Mouse (Mus musculus) CD4-positive naive resting alpha-beta T cell, adult 76 days (primary cell): ENCODE measurements around the gene Flcn. TPM values are rescaled to one million over a fixed set of nuclear protein-coding genes. Genes with fewer than 3 reads are reported as not detected.

Experiments
- total RNA-seq: library from RNA; stranded (reverse); gene quantifications from one replicate; pipeline ENCODE4 v1.2.4, GENCODE M21; 2023

The Flcn gene
- 83.9 TPM for total RNA-seq

GRCm38 (mm10) chr11:59809670-59810474, at the start of gene Flcn:
TSS of gene Flcn (minus strand) at chr11:59810016.

GRCm38 (mm10) chr11:59839459-59840126, 29.8 kb upstream of the Flcn start, which contains the start of gene Cops3:
TSS of gene Cops3 (minus strand) at chr11:59839838.

GRCm38 (mm10) chr11:59839008-59839458, 29.2 kb upstream of the Flcn start, which contains the start of gene Nt5m:
TSS of gene Nt5m (plus strand) at chr11:59839447.

GRCm38 (mm10) chr11:59787199-59787781, 22.5 kb downstream of the Flcn start, which contains the start of gene Pld6:
TSS of gene Pld6 (minus strand) at chr11:59787645.

Other genes starting within 250 kb of the Flcn start
- gene Olfr222, start 233.8 kb downstream of the Flcn start, total RNA-seq = not detected
- gene Olfr223, start 216.7 kb downstream of the Flcn start, total RNA-seq = not detected
- gene Mprip, start 148.7 kb downstream of the Flcn start, total RNA-seq = 81.0 TPM
- gene Pld6, start 22.4 kb downstream of the Flcn start, total RNA-seq = 0.62 TPM
- gene Nt5m, start 29.4 kb upstream of the Flcn start, total RNA-seq = 8.0 TPM
- 80.7 TPM for gene Cops3, start 29.8 kb upstream of the Flcn start, total RNA-seq
- 5.3 TPM for gene Med9, start 138.2 kb upstream of the Flcn start, total RNA-seq
- 2.0 TPM for gene Rasd1, start 154.9 kb upstream of the Flcn start, total RNA-seq
- gene Pemt, start 236.5 kb upstream of the Flcn start, total RNA-seq = 10.1 TPM